Mouse (Mus musculus) E14TG2a.4 (cell line): ENCODE measurements at regions not wholly inside any gene's neighbourhood (a gene's known extent, or its start where the extent isn't known, plus 50 kb on each side); places are given as distances from the start of the nearest gene placed in this dataset.

Experiments used
- H3K27me3 ChIP-seq: 2 replicates; pipeline ENCODE4 v1.6.1; 2014; ENCODE audit warnings: low read length, control low read depth; ENCODE audit not compliant: insufficient read depth
- H3K36me3 ChIP-seq: 2 replicates; pipeline ENCODE4 v1.6.1; 2014; ENCODE audit warnings: low read length, control low read depth; ENCODE audit not compliant: insufficient read depth
- H3K4me1 ChIP-seq: replicated peaks from 2 replicates; pipeline ENCODE4 v1.6.1; 2014; ENCODE audit warnings: low read depth, low read length, control low read depth
- H3K4me3 ChIP-seq: replicated peaks from 2 replicates; pipeline ENCODE4 v1.5.1; 2014; ENCODE audit warnings: mild to moderate bottlenecking, low read length
- H3K9me3 ChIP-seq: 2 replicates; pipeline ENCODE4 v1.6.1; 2014; ENCODE audit warnings: low read length, control low read depth
- CTCF ChIP-seq: conservative IDR thresholded peaks from 2 replicates; pipeline ENCODE4 v1.5.1; 2014; ENCODE audit warnings: low read length
- NANOG ChIP-seq: IDR thresholded peaks from 2 replicates; pipeline ENCODE4 v1.6.1; 2014; ENCODE audit warnings: borderline replicate concordance, low read length, mixed read lengths
- POU5F1 ChIP-seq: IDR thresholded peaks from 2 replicates; pipeline ENCODE4 v1.6.1; 2014; ENCODE audit warnings: low read length, borderline replicate concordance

DNA sequence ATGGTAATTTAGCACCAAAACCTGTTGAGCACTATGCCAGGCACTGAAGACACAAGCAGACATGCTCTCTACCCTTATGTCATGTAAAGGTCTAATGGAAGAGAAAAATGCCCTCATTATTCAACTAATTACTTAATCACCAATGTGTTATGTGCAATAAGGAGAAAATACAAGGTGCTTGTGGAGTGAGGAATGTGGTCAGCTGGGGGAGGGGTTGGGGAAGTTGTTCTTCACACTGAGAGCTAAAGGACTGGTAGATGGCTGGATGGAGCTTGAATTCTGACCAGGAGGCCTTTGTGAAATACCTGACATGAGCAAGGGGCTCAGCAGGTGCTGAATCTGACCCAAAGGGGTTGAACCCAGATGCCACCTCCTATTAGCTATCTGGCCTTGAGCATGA is 300.1 kb upstream of the Acvr2a start:
- no peak for TF ChIP-seq CTCF
- no peak for TF ChIP-seq POU5F1
- TF ChIP-seq NANOG: no peak
- Histone ChIP-seq H3K4me1 (no peaks in the 10 kb centered on the region), H3K27me3 (no peaks in the 10 kb centered on the region), H3K9me3 (no peaks in the 10 kb centered on the region), H3K4me3 (no peak overlapping the region), H3K36me3 (no peaks in the 10 kb centered on the region)

- Histone ChIP-seq H3K36me3 (no peaks in the 10 kb centered on the region), H3K4me3 (no peak overlapping the region), H3K4me1 (no peaks in the 10 kb centered on the region), H3K9me3 (no peaks in the 10 kb centered on the region), H3K27me3 (no peaks in the 10 kb centered on the region)
- no peak for TF ChIP-seq CTCF
Observed at GRCm38 (mm10) chr2:48519838-48520404, 294.0 kb upstream of the Acvr2a start.

DNA sequence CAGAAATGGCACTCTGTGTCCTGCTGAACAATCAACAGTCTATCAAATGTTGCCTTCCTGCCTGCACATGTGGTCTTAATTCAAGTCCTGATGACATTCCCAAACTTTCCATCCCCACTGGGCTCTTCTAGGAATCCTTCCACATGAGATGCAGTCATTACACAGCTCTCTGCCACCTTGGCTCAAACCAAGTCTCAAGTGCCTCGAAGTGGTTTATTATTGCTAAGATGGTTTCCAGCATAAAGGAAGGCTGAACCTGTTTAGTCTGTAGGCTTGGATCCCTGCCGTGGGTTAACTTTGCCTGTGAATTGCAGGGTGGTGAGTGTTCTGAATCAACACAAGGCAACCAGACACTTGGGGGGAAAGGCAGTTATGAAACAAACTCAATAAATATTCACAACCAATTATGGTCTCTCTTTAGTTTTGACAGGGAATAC is 293.4 kb upstream of the Acvr2a start:
- H3K36me3 ChIP-seq: no peaks in the 10 kb centered on the region
- H3K9me3 ChIP-seq: no peaks in the 10 kb centered on the region
- H3K4me3 ChIP-seq: no peak overlapping the region
- no peak for TF ChIP-seq POU5F1
- no peaks in the 10 kb centered on the region for H3K27me3 ChIP-seq
- no peaks in the 10 kb centered on the region for H3K4me1 ChIP-seq

DNA sequence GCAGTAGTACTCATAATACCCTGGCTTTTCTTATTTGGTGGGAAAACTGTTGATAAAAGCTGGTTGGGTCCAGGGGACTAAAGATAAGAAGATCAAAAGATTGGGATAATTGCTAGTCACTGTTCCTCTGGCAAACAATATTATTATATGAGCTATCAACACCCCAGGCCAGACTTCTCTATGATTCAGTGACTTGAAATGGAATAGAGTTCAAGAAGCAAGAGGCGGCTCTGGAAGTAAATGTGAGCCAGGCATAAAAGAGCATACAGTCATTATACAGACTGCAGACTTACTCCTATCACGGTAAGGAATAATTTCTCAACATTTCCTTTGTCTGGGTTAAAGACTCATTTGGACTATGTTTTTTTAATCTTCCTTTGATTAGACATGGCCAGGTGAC is 278.5 kb upstream of the Acvr2a start:
- Histone ChIP-seq H3K27me3 (no peaks in the 10 kb centered on the region), H3K4me3 (no peak overlapping the region), H3K9me3 (no peaks in the 10 kb centered on the region), H3K36me3 (no peaks in the 10 kb centered on the region), H3K4me1 (peaks cover 13% of the 10 kb centered on the region)
- TF ChIP-seq CTCF: no peak
- no peak for TF ChIP-seq NANOG
- TF ChIP-seq POU5F1: no peak

GRCm38 (mm10) chr2:48536930-48537329 is 277.0 kb upstream of the Acvr2a start:
- Histone ChIP-seq H3K9me3 (no peaks in the 10 kb centered on the region), H3K4me1 (peaks cover 13% of the 10 kb centered on the region), H3K4me3 (no peak overlapping the region), H3K36me3 (no peaks in the 10 kb centered on the region), H3K27me3 (no peaks in the 10 kb centered on the region)
- TF ChIP-seq NANOG (no peak), POU5F1 (no peak), CTCF (no peak)

GRCm38 (mm10) chr2:48538668-48539341 is 275.1 kb upstream of the Acvr2a start:
- TF ChIP-seq CTCF (no peak), POU5F1 (no peak), NANOG (no peak; the same call in 1 of the 2 replicates)
- Histone ChIP-seq H3K4me1 (peaks cover 13% of the 10 kb centered on the region), H3K27me3 (no peaks in the 10 kb centered on the region), H3K4me3 (no peak overlapping the region), H3K9me3 (no peaks in the 10 kb centered on the region), H3K36me3 (no peaks in the 10 kb centered on the region)

- TF ChIP-seq POU5F1 (no peak), CTCF (no peak), NANOG (no peak)
- H3K36me3 ChIP-seq: no peaks in the 10 kb centered on the region
- no peaks in the 10 kb centered on the region for H3K9me3 ChIP-seq
Observed at GRCm38 (mm10) chr2:48539465-48540055, 274.3 kb upstream of the Acvr2a start.

DNA sequence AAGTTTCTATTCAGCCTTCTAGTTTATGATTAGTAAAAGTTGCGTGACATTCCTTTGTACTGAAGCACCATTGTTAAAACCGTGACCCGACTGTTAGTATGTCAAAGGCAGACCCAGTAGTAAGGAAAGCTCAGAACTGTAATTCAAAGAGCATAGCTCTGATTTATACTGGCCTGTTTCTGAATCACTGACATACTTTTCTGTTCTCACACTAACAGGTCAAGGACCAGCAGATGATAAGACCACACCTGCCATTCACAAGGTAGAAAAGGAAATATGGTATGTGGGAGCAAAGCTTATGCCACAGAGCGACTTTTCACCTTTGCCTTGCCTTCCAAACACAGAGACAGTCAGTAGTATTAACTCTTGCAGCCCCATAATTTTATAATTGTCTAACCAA is 269.5 kb upstream of the Acvr2a start:
- Histone ChIP-seq H3K27me3 (no peaks in the 10 kb centered on the region), H3K36me3 (no peaks in the 10 kb centered on the region), H3K4me1 (0 out of 2 replicates have a peak, but pooled peaks cover 1% of the 10 kb centered on the region), H3K9me3 (no peaks in the 10 kb centered on the region), H3K4me3 (no peak overlapping the region)
- TF ChIP-seq CTCF: no peak
- TF ChIP-seq NANOG: no peak
- no peak for TF ChIP-seq POU5F1

More at GRCm38 (mm10) chr2:48539465-48540055, 274.3 kb upstream of the Acvr2a start:
- no peaks in the 10 kb centered on the region for H3K27me3 ChIP-seq
- H3K4me3 ChIP-seq: no peak overlapping the region
- peaks cover 13% of the 10 kb centered on the region for H3K4me1 ChIP-seq
